Mouse (Mus musculus) CH12.LX (cell line): Measurements from ENCODE around the gene Ckmt1.
A peak's percentile ranks its signal among the peaks of the same experiment; 100 is the strongest.
"Not testable (repeated sequence)": the region's sequence is repeated elsewhere in the genome, so short reads cannot be mapped to it uniquely, and the experiment has no call there.

Source experiments
- CTCF ChIP-seq, 2 experiments: IDR thresholded peaks in 1 of 2; conservative IDR thresholded peaks in 1 of 2; 2 replicates each; pipeline ENCODE4 v1.5.1; 2011 to 2012; ENCODE audit warnings: low read depth in 2 of 2, low read length in 2 of 2, improper control_type of control experiment in 1 of 2, inconsistent platforms in 1 of 2, mild to moderate bottlenecking in 1 of 2, moderate library complexity in 1 of 2
- MXI1 ChIP-seq: IDR thresholded peaks from 2 replicates; pipeline ENCODE4 v1.6.1; 2011; ENCODE audit warnings: mild to moderate bottlenecking, low read depth, low read length, improper control_type of control experiment
- POLR2A ChIP-seq: IDR thresholded peaks from 2 replicates; pipeline ENCODE4 v1.6.1; 2011; ENCODE audit warnings: low read depth, mild to moderate bottlenecking, improper control_type of control experiment, low read length
- POLR2AphosphoS2 ChIP-seq: IDR thresholded peaks from 2 replicates; pipeline ENCODE4 v1.6.1; 2011; ENCODE audit warnings: low read depth, low read length, improper control_type of control experiment
- TCF12 ChIP-seq: IDR thresholded peaks from 2 replicates; pipeline ENCODE4 v1.6.1; 2014; ENCODE audit warnings: low read depth, mild to moderate bottlenecking, inconsistent platforms, low read length, improper control_type of control experiment
- USF1 ChIP-seq: IDR thresholded peaks from 2 replicates; pipeline ENCODE4 v1.6.1; 2014; ENCODE audit warnings: low read depth, mild to moderate bottlenecking, inconsistent platforms, low read length, improper control_type of control experiment

- not testable (repeated sequence) for TF ChIP-seq POLR2A; USF1; TCF12; POLR2AphosphoS2; CTCF (conservative IDR thresholded peaks at IDR 0.05 in 1 of 2, IDR thresholded peaks at IDR 0.05 in 1 of 2; ENCODE audit: low read depth in 2 of 2, low read length in 2 of 2)
- peak; percentile 66 for TF ChIP-seq MXI1
Observed at GRCm38 (mm10) chr2:121386961-121387575, 29.6 kb downstream of the Ckmt1 start, which contains the start of gene Strc.
